Mouse (Mus musculus): ENCODE measurements around the gene Meis2. TPM values are rescaled to one million over a fixed set of nuclear protein-coding genes. Genes with fewer than 3 reads are reported as not detected.

The Meis2 gene
- polyA plus RNA-seq, 1 experiment from 2014 or later: 72.6 TPM

DNA sequence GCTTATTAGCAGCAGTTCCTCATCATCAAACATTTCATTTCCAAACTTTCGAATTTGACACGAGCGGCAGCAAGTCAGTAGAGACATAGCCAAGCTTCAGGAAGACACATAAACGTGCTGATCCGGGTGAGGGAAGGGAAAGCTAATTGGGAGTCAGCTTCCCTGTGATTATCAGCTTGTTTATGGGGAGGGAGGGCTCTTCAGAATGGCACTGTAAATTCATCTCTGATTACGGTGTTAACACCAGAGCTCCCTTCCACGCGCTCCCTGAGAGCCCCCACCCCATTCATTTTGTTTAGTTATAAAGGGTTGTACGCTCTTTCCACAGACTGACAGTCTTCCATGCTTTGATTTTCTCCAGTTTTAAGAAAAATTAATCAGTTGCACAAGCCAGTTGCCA lies 23.2 kb downstream of the Meis2 start:
- peaks cover 18% of the 10 kb centered on the region for H3K4me1 ChIP-seq (ENCODE audit: insufficient read depth, low read length)
- H3K27me3 ChIP-seq (ENCODE audit: insufficient read depth, low read length): no peaks in the 10 kb centered on the region
- H3K4me3 ChIP-seq (ENCODE audit: low read length): no peak overlapping the region
- H3K4me2 ChIP-seq (replicated peaks; ENCODE audit: low read depth, low read length): no peak overlapping the region
- no peak overlapping the region for H3K27ac ChIP-seq (ENCODE audit: low read length)
- no peak for ATAC-seq (ENCODE audit: low FRiP score, low TSS enrichment)
- no peak overlapping the region for H3K9ac ChIP-seq (replicated peaks; ENCODE audit: low read length)
- H3K9me3 ChIP-seq (ENCODE audit: low read length): no peaks in the 10 kb centered on the region
- peaks cover 26% of the 10 kb centered on the region for H3K36me3 ChIP-seq (ENCODE audit: insufficient read depth, low read length)
- 58% methylated on average over 9 of the region's 9 CpGs for WGBS

DNA sequence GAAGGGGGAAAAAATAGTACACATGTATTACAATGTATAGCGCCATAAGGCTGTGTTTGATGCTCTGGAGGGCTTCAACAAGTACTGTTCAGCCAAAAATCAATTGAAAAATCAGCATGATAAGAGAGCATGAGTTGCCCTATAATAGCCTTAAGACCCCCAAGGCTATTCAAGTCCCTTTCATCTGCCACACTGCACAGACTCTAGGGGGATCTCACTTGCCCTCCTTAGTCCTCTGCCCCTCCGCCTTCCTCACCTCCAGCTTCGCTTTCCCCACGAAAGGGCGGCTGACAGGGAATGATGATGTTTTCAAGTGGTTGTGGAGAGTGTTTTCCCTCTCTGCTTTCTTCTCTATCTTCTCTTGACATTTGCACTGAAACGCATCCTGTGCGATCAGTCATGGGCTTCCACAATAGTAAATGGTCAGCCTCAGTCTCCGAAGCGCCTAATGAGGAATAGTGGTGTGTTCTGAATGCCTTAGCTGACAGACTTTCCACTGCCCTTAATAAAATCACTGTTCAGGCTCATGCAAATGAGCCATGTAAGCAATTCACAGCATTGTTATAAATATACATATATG lies 23.9 kb downstream of the Meis2 start:
- 84% methylated on average over 9 of the region's 9 CpGs for WGBS
- Histone ChIP-seq H3K4me1 (ENCODE audit: insufficient read depth, low read length) (peaks cover 11% of the 10 kb centered on the region), H3K27me3 (ENCODE audit: insufficient read depth, low read length) (no peaks in the 10 kb centered on the region), H3K9ac (replicated peaks; ENCODE audit: low read length) (no peak overlapping the region), H3K36me3 (ENCODE audit: insufficient read depth, low read length) (peaks cover 29% of the 10 kb centered on the region), H3K4me2 (replicated peaks; ENCODE audit: low read depth, low read length) (no peak overlapping the region), H3K4me3 (ENCODE audit: low read length) (no peak overlapping the region), H3K27ac (ENCODE audit: low read length) (no peak overlapping the region), H3K9me3 (ENCODE audit: low read length) (no peaks in the 10 kb centered on the region)
- ATAC-seq (ENCODE audit: low FRiP score, low TSS enrichment): no peak

DNA sequence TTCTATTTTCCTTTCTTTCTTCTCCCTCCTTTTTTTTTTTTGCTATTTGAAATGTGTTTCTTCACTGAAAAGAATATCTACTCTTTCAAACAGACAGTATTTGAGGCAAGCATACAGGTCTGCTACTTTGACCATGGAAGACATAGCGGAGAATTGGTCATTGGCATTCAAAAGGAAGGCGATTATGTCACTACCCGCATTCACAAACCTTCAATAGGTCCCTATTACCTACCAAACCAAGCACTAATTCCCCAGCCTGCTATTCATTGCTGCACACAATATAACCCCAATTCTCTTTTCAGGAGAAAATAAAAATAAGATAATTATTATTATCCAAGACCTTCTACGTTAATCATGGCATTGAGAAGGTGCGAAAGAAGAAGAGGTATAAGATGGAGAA lies 30.3 kb downstream of the Meis2 start:
- no peak overlapping the region for H3K4me3 ChIP-seq (ENCODE audit: low read length)
- H3K9ac ChIP-seq (replicated peaks; ENCODE audit: low read length): no peak overlapping the region
- peaks cover 31% of the 10 kb centered on the region for H3K36me3 ChIP-seq (ENCODE audit: insufficient read depth, low read length)
- no peak for ATAC-seq (ENCODE audit: low FRiP score, low TSS enrichment)
- H3K9me3 ChIP-seq (ENCODE audit: low read length): no peaks in the 10 kb centered on the region
- H3K27ac ChIP-seq (ENCODE audit: low read length): no peak overlapping the region
- H3K27me3 ChIP-seq (ENCODE audit: insufficient read depth, low read length): no peaks in the 10 kb centered on the region
- no peak overlapping the region for H3K4me2 ChIP-seq (replicated peaks; ENCODE audit: low read depth, low read length)
- H3K4me1 ChIP-seq (ENCODE audit: insufficient read depth, low read length): no peaks in the 10 kb centered on the region
- WGBS: 93% methylated on average over 5 of the region's 5 CpGs

DNA sequence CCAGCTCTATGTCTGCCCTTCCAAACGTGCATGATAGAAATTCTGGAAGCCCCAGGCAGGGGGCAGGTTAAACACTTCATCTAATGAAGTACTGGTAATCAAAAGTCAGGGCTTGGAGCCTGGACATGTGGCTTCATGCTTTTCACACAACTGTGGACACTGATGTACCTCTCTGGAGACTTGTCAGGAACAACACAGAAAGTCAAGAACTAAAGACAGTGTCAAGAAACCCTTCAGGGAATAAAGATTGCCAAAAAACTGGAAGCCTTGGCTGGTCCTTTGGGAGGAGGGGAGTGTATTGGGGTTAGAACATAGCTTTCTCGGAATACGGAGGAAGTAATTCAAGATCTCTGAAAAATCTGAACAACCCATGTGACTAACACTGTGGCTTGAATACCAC lies 37.5 kb downstream of the Meis2 start:
- Histone ChIP-seq H3K27me3 (ENCODE audit: insufficient read depth, low read length) (no peaks in the 10 kb centered on the region), H3K9me3 (ENCODE audit: low read length) (no peaks in the 10 kb centered on the region), H3K27ac (ENCODE audit: low read length) (no peak overlapping the region), H3K4me2 (replicated peaks; ENCODE audit: low read depth, low read length) (no peak overlapping the region), H3K36me3 (ENCODE audit: insufficient read depth, low read length) (peaks cover 33% of the 10 kb centered on the region), H3K4me3 (ENCODE audit: low read length) (no peak overlapping the region), H3K4me1 (ENCODE audit: insufficient read depth, low read length) (no peaks in the 10 kb centered on the region), H3K9ac (replicated peaks; ENCODE audit: low read length) (no peak overlapping the region)
- WGBS: 64% methylated on average over 3 of the region's 3 CpGs
- no peak for ATAC-seq (ENCODE audit: low FRiP score, low TSS enrichment)

DNA sequence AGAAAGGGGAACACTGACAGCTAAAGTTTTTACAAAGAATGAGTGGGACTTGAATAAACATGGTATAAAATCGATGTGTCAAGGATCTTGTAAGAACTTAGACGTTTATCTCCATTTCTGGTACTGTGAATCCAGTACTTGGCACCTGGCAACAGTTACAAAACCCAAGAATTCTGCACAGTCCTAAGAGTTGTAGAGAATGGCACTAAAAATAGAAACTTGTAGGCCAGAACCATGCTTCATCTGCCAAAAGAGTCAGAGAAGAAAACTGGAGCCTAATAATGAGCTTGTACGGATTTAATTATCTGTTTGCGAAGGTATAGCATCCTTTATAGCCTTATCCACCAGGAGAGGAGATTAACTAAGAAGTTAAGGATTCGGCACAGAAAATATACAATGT lies 42.8 kb downstream of the Meis2 start:
- Histone ChIP-seq H3K9me3 (ENCODE audit: low read length) (no peaks in the 10 kb centered on the region), H3K4me1 (ENCODE audit: insufficient read depth, low read length) (peaks cover 40% of the 10 kb centered on the region), H3K27ac (ENCODE audit: low read length) (no peak overlapping the region), H3K27me3 (ENCODE audit: insufficient read depth, low read length) (no peaks in the 10 kb centered on the region), H3K36me3 (ENCODE audit: insufficient read depth, low read length) (peaks cover 8% of the 10 kb centered on the region), H3K4me3 (ENCODE audit: low read length) (no peak overlapping the region), H3K9ac (replicated peaks; ENCODE audit: low read length) (no peak overlapping the region), H3K4me2 (replicated peaks; ENCODE audit: low read depth, low read length) (no peak overlapping the region)
- WGBS: 85% methylated on average over 5 of the region's 5 CpGs
- no peak for ATAC-seq (ENCODE audit: low FRiP score, low TSS enrichment)

DNA sequence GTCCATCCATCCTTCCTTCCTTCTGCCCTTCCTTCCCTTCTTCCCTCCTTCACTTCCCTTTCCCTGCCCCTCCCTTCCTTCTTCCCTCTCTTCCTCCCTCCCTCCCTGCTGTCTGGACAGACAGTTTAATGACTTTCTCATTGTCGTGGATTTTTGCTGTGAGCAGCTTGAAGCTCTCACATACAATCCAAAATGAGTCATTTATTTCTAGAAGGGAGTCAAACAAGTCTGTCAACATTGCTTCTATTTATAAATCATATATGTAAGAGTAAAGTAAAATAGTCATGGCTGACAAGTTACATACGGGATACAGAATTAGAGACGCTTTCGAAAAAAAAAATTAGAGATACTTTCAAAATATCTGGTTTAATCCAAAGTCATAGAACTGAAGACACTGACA lies 43.7 kb downstream of the Meis2 start:
- Histone ChIP-seq H3K9ac (replicated peaks; ENCODE audit: low read length) (no peak overlapping the region), H3K4me1 (ENCODE audit: insufficient read depth, low read length) (peaks cover 40% of the 10 kb centered on the region), H3K4me2 (replicated peaks; ENCODE audit: low read depth, low read length) (no peak overlapping the region), H3K36me3 (ENCODE audit: insufficient read depth, low read length) (peaks cover 8% of the 10 kb centered on the region; the same call in 1 of the 2 replicates), H3K27me3 (ENCODE audit: insufficient read depth, low read length) (no peaks in the 10 kb centered on the region), H3K9me3 (ENCODE audit: low read length) (no peaks in the 10 kb centered on the region), H3K4me3 (ENCODE audit: low read length) (no peak overlapping the region), H3K27ac (ENCODE audit: low read length) (no peak overlapping the region; the same call in 1 of the 2 replicates)
- ATAC-seq (ENCODE audit: low FRiP score, low TSS enrichment): no peak
- 52% methylated on average over 4 of the region's 4 CpGs for WGBS

DNA sequence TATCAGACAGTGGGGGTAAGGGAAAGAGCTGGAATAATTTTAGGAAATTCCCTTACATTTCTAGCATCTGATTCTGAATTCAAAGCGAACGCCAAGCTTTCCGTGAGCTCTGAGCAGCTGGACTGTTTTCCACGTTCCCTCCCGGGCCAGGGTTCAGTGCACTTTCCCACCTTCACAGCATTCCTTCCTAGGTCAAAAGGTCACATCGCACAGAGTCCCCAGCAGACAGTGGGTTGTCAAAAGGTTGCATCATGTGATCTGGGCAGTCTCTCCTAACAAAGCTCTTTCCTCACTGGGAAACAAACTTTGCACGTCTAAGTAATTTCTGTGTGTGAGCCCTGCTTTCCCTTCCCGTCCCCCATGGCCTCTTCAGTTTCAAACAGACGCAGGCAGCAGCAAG lies 44.6 kb downstream of the Meis2 start:
- no peaks in the 10 kb centered on the region for H3K9me3 ChIP-seq (ENCODE audit: low read length)
- H3K4me3 ChIP-seq (ENCODE audit: low read length): no peak overlapping the region
- 7% methylated on average over 9 of the region's 9 CpGs for WGBS
- peaks cover 40% of the 10 kb centered on the region for H3K4me1 ChIP-seq (ENCODE audit: insufficient read depth, low read length)
- peak overlapping the region; percentile 55 for H3K27ac ChIP-seq (ENCODE audit: low read length)
- peak; percentile 61; the same call in 1 of the 2 replicates for ATAC-seq (ENCODE audit: low FRiP score, low TSS enrichment)
- no peak overlapping the region; the same call in 1 of the 2 replicates for H3K4me2 ChIP-seq (replicated peaks; ENCODE audit: low read depth, low read length)
- H3K9ac ChIP-seq (replicated peaks; ENCODE audit: low read length): peak overlapping the region; percentile 37; the same call in 1 of the 2 replicates
- H3K27me3 ChIP-seq (ENCODE audit: insufficient read depth, low read length): no peaks in the 10 kb centered on the region
- H3K36me3 ChIP-seq (ENCODE audit: insufficient read depth, low read length): peaks cover 4% of the 10 kb centered on the region; the same call in 1 of the 2 replicates

DNA sequence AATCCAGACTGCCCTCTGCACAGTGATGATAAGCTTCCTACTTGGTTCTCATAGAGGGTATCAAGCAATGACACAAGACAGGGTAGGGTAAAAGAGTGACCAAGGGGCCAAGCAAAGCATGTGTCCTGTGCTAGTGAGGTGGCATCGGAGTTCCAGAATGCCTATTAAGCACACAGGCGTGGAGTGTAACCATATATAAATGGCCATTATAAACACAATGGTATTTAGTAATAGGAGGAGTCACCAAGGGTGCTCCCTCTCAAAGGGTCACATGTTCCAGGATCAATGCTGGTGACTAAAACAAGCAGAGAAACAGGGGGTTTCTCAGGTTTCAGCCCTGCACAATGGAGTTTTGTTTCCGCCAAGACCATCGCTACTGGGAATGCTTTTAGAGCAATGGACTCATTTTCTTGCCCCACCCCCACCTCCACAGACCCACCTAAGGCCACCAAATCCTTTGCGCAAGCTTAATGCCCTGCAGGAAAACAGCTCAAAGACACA lies 45.1 kb downstream of the Meis2 start:
- H3K4me2 ChIP-seq (replicated peaks; ENCODE audit: low read depth, low read length): peak overlapping the region; percentile 2; the same call in 1 of the 2 replicates
- H3K4me3 ChIP-seq (ENCODE audit: low read length): no peak overlapping the region
- WGBS: 31% methylated on average over 5 of the region's 5 CpGs
- peaks cover 4% of the 10 kb centered on the region; the same call in 1 of the 2 replicates for H3K36me3 ChIP-seq (ENCODE audit: insufficient read depth, low read length)
- peak overlapping the region; percentile 55 for H3K27ac ChIP-seq (ENCODE audit: low read length)
- peaks cover 40% of the 10 kb centered on the region for H3K4me1 ChIP-seq (ENCODE audit: insufficient read depth, low read length)
- no peaks in the 10 kb centered on the region for H3K9me3 ChIP-seq (ENCODE audit: low read length)
- H3K27me3 ChIP-seq (ENCODE audit: insufficient read depth, low read length): no peaks in the 10 kb centered on the region
- ATAC-seq (ENCODE audit: low FRiP score, low TSS enrichment): peak; percentile 55
- peak overlapping the region; percentile 37; the same call in 1 of the 2 replicates for H3K9ac ChIP-seq (replicated peaks; ENCODE audit: low read length)

DNA sequence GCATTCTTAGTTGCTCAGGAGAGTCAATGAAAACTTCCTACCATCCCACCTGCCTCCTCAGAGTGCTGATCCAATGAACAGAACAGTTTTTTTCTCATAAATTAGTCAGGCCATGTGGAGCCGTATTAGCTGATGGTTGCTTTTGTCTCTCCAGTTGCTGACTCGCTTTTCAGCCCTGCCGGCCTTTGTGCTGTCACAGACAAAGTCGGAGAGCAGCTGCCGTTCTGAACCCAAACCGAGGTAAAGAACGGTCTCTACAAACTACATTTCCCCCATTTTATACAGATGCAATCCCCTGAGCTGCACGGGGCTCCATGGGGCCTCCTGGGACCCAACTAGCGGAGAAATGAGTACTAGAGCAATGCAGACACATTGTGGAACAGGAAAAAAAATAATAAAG lies 45.7 kb downstream of the Meis2 start:
- Histone ChIP-seq H3K9me3 (ENCODE audit: low read length) (no peaks in the 10 kb centered on the region), H3K4me2 (replicated peaks; ENCODE audit: low read depth, low read length) (0 out of 2 replicates have a peak overlapping the region, but pooled peaks have one; percentile 2), H3K9ac (replicated peaks; ENCODE audit: low read length) (no peak overlapping the region), H3K36me3 (ENCODE audit: insufficient read depth, low read length) (peaks cover 4% of the 10 kb centered on the region; the same call in 1 of the 2 replicates), H3K4me3 (ENCODE audit: low read length) (no peak overlapping the region), H3K27ac (ENCODE audit: low read length) (peak overlapping the region; percentile 55; the same call in 1 of the 2 replicates), H3K27me3 (ENCODE audit: insufficient read depth, low read length) (no peaks in the 10 kb centered on the region), H3K4me1 (ENCODE audit: insufficient read depth, low read length) (peaks cover 40% of the 10 kb centered on the region)
- 0 out of 2 replicates have a peak, but pooled peaks have one; percentile 25 for ATAC-seq (ENCODE audit: low FRiP score, low TSS enrichment)
- 27% methylated on average over 9 of the region's 9 CpGs for WGBS

DNA sequence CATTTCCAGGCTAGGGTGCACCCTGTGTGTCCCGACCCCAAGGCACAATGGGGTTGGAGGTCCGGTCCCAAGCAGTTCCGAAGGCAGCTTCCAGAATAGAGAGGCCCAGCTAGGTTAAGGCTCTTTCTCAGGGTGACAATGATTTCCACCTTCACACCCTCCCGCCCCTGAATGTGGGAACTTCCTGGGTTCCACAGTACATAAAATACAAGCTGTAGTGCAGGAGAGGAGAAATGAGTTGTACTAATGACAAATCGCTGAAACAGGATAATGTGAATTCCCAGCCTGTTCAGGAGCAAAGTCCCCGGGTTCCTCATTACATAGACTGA lies 46.2 kb downstream of the Meis2 start:
- H3K4me1 ChIP-seq (ENCODE audit: insufficient read depth, low read length): peaks cover 40% of the 10 kb centered on the region
- no peaks in the 10 kb centered on the region for H3K9me3 ChIP-seq (ENCODE audit: low read length)
- no peak overlapping the region for H3K4me2 ChIP-seq (replicated peaks; ENCODE audit: low read depth, low read length)
- peak overlapping the region; percentile 55 for H3K27ac ChIP-seq (ENCODE audit: low read length)
- 31% methylated on average over 6 of the region's 6 CpGs for WGBS
- H3K27me3 ChIP-seq (ENCODE audit: insufficient read depth, low read length): no peaks in the 10 kb centered on the region
- no peak for ATAC-seq (ENCODE audit: low FRiP score, low TSS enrichment)
- peaks cover 4% of the 10 kb centered on the region for H3K36me3 ChIP-seq (ENCODE audit: insufficient read depth, low read length)
- H3K4me3 ChIP-seq (ENCODE audit: low read length): no peak overlapping the region
- no peak overlapping the region for H3K9ac ChIP-seq (replicated peaks; ENCODE audit: low read length)
